Mouse (Mus musculus): ENCODE measurements around the gene Tbcb.
"Not testable (repeated sequence)": the region's sequence is repeated elsewhere in the genome, so short reads cannot be mapped to it uniquely, and the experiment has no call there.

DNA sequence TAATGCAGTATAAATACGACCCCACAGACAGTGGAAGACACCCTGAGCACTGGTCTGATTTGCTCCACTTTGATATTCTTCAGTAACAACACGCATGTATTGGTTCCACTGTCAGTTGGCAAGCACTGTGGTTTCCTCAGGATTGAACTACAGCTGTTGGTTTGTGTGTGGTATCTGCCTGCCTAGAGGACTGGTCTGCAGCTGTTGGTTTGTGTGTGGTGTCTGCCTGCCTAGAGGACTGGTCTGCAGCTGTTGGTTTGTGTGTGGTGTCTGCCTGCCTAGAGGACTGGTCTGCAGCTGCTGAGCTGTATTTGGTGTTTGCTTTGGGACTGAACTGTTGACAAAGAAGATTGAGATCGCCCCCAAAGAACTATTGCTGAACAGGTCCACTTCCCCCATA is 5.3 kb upstream of the Tbcb start:
- not testable (repeated sequence) for TF ChIP-seq GATA1 (IDR thresholded peaks at IDR 0.05; ENCODE audit: borderline replicate concordance, low read length); FLI1 (IDR thresholded peaks at IDR 0.05; ENCODE audit: low read length)

All from megakaryocyte, embryonic 14.5 days (primary cell).